Mouse (Mus musculus): Measurements from ENCODE around the gene Ttll6. TPM values are rescaled to one million over a fixed set of nuclear protein-coding genes. Genes with fewer than 3 reads are reported as not detected.

Ttll6 gene
- polyA plus RNA-seq, 1 experiment from 2014 or later = 0.13 TPM

DNA sequence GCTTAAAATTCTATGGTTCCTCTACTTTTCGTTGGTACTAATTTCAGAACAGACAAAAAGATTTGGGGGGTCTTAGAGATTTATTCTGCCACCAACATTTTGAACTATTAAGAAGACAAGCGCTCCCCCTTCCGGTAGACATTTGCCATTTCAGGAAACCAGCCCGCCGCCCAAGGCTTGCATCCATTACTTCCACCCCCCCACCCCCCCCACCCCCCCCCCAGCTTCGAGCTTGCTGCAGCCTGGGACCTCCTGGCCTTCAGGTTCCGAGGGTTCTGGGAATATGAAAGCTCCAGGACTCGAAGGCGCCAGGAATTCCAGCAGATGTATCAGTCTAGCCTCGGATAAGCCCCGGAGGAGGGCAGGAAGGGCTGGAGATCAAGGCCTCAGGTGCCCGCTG lies 65.1 kb downstream of the Ttll6 start:
- Histone ChIP-seq H3K4me1 (ENCODE audit: control insufficient read depth, insufficient read depth, low read length) (no peaks in the 10 kb centered on the region; the same call in 1 of the 2 replicates), H3K27me3 (ENCODE audit: control insufficient read depth, insufficient read depth, low read length) (peaks cover 100% of the 10 kb centered on the region), H3K9ac (ENCODE audit: low read length) (no peak overlapping the region), H3K27ac (ENCODE audit: low read length) (no peak overlapping the region), H3K4me2 (ENCODE audit: low read depth, low read length) (no peak overlapping the region), H3K36me3 (ENCODE audit: control insufficient read depth, insufficient read depth) (no peaks in the 10 kb centered on the region), H3K9me3 (replicated peaks; ENCODE audit: control insufficient read depth, low read length) (no peaks in the 10 kb centered on the region), H3K4me3 (ENCODE audit: low read length) (no peak overlapping the region)
- 2% methylated on average over 12 of the region's 12 CpGs for WGBS
- no peak for ATAC-seq (replicated peaks; ENCODE audit: extremely low read depth, insufficient read depth, low FRiP score)

DNA sequence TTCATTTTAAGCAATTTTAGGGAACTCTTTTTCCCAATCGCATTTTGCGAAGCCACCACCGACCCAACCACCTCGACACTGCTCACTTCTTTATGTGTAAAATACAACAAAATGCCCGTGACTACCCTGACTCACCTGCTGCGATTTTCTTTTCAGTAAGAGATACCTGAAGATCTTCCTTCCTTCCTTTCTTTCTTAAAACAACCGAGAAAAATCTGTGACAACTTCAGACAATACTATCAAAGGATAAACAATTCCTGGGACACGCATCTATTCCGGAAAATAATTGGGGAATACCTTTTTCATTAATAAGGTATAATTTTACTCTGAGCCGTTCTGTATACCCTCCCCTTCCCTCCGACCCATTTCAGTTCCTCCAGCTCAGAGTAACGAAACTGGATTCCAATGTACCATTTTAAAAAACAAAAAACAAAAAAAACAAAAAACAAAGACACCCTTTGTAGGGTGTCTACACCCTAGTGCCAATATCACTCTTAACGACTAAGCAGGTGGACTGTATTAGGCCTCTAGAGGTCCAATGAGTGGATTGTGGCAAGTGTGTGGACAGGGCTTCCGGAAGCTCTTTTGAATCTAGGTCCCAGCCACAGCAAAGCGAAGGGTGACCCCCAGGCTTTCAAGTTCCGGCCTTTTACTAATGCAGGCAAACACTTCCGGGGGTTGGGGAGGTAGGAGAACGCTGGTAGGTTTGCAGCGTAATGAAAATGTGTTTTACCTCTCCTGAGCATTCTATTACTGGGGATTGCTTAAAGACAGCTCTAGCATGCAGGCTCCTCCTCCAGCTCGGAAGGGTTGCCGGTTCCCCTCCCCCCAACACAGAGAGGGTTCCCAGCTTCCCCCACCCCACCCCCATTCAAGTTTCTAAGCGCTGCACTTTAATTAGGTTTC lies 65.8 kb downstream of the Ttll6 start:
- H3K4me3 ChIP-seq (ENCODE audit: low read length) = no peak overlapping the region
- H3K36me3 ChIP-seq (ENCODE audit: control insufficient read depth, insufficient read depth) = no peaks in the 10 kb centered on the region
- no peak overlapping the region for H3K9ac ChIP-seq (ENCODE audit: low read length)
- 6% methylated on average over 22 of the region's 22 CpGs for WGBS
- no peak overlapping the region for H3K4me2 ChIP-seq (ENCODE audit: low read depth, low read length)
- no peaks in the 10 kb centered on the region for H3K9me3 ChIP-seq (replicated peaks; ENCODE audit: control insufficient read depth, low read length)
- H3K27me3 ChIP-seq (ENCODE audit: control insufficient read depth, insufficient read depth, low read length) = peaks cover 100% of the 10 kb centered on the region
- no peak overlapping the region for H3K27ac ChIP-seq (ENCODE audit: low read length)
- H3K4me1 ChIP-seq (ENCODE audit: control insufficient read depth, insufficient read depth, low read length) = no peaks in the 10 kb centered on the region; the same call in 1 of the 2 replicates
- no peak for ATAC-seq (replicated peaks; ENCODE audit: extremely low read depth, insufficient read depth, low FRiP score)

DNA sequence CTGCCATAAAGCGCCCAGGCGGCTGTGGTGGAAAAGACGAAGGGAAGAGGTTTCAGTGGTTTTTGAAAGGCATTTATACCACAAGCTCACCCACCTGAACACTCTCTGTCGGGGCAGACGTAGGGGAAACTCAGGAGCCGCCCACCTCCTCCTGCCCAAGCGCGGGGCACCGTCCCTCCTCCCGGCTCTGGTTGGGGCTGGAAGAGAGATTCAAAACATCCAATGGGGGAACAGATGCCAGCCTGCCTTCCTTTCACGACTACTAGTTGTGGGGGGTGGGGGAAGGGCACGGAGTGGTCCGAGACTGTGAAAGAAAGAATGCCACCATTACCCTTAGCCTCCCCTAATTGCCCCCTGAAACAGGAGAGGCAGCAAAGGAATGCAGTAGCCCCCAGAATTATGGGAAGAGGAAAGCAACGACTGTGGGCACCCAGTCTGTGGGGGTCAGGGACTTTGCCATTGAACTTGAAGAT lies 66.6 kb downstream of the Ttll6 start:
- ATAC-seq (replicated peaks; ENCODE audit: extremely low read depth, insufficient read depth, low FRiP score) = no peak
- H3K9me3 ChIP-seq (replicated peaks; ENCODE audit: control insufficient read depth, low read length) = no peaks in the 10 kb centered on the region
- H3K4me3 ChIP-seq (ENCODE audit: low read length) = no peak overlapping the region
- H3K4me1 ChIP-seq (ENCODE audit: control insufficient read depth, insufficient read depth, low read length) = no peaks in the 10 kb centered on the region; the same call in 1 of the 2 replicates
- H3K27me3 ChIP-seq (ENCODE audit: control insufficient read depth, insufficient read depth, low read length) = peaks cover 99% of the 10 kb centered on the region
- no peak overlapping the region for H3K4me2 ChIP-seq (ENCODE audit: low read depth, low read length)
- H3K9ac ChIP-seq (ENCODE audit: low read length) = no peak overlapping the region
- no peak overlapping the region for H3K27ac ChIP-seq (ENCODE audit: low read length)
- H3K36me3 ChIP-seq (ENCODE audit: control insufficient read depth, insufficient read depth) = no peaks in the 10 kb centered on the region
- WGBS = 3% methylated on average over 14 of the region's 14 CpGs

DNA sequence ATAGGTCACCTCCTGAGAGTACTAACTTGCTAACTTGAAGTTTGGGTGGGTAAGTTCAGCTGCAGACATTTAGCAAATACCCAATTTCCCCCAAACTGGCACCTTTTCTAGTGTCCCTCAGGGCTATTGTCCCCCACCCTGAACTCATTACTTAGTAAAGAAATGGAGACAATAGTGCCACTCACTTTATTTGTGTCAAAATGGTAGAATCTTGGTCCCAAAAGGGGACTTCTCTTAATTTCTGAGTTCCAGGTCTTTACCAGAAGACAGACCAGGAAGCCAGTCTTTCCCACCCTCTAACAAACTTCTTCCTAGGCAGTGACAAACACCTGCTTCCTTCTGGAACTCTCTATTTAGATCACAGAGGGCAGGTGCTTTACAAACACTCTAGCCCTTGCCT lies 68.2 kb downstream of the Ttll6 start:
- no peaks in the 10 kb centered on the region for H3K36me3 ChIP-seq (ENCODE audit: control insufficient read depth, insufficient read depth)
- ATAC-seq (replicated peaks; ENCODE audit: extremely low read depth, insufficient read depth, low FRiP score) = no peak
- H3K9ac ChIP-seq (ENCODE audit: low read length) = no peak overlapping the region
- no peak overlapping the region for H3K27ac ChIP-seq (ENCODE audit: low read length)
- peaks cover 99% of the 10 kb centered on the region for H3K27me3 ChIP-seq (ENCODE audit: control insufficient read depth, insufficient read depth, low read length)
- H3K4me3 ChIP-seq (ENCODE audit: low read length) = no peak overlapping the region
- H3K4me2 ChIP-seq (ENCODE audit: low read depth, low read length) = no peak overlapping the region
- no peaks in the 10 kb centered on the region for H3K9me3 ChIP-seq (replicated peaks; ENCODE audit: control insufficient read depth, low read length)
- H3K4me1 ChIP-seq (ENCODE audit: control insufficient read depth, insufficient read depth, low read length) = no peaks in the 10 kb centered on the region; the same call in 1 of the 2 replicates

DNA sequence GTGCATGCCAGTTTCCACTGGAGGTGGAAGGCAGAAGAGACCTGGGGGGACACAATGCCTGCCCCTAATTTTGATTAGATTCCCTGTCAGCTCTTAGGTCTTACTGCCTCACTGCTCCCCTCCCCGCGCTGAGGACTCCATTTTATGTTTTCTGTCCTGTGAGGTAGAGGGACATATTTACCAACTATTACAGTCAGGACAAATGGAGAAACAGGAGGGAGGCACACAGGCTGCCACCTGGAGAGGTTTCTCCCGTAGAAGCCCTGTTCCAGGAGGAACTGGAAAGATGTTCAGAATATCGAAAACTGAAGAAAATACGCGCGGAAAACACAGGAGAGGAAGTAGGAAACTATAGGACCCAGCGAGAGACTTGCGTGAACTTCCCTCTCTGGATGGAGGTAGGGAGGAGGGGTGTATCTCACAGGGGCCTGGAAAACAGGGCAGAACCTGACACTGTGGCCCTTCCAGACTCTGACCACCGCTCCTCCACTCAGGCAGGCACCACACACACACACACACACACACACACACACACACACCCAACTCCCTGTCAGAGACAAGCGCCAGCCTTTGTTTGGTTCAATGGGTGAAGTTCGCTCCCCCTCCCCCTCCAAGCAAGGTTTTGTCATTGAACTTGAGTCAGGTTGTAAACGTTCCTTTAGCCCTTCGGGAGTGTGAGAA lies 69.0 kb downstream of the Ttll6 start:
- WGBS = under 1% methylated on average over 14 of the region's 14 CpGs
- H3K4me2 ChIP-seq (ENCODE audit: low read depth, low read length) = no peak overlapping the region
- H3K4me3 ChIP-seq (ENCODE audit: low read length) = no peak overlapping the region
- H3K27ac ChIP-seq (ENCODE audit: low read length) = no peak overlapping the region
- ATAC-seq (replicated peaks; ENCODE audit: extremely low read depth, insufficient read depth, low FRiP score) = no peak
- peaks cover 99% of the 10 kb centered on the region for H3K27me3 ChIP-seq (ENCODE audit: control insufficient read depth, insufficient read depth, low read length)
- H3K36me3 ChIP-seq (ENCODE audit: control insufficient read depth, insufficient read depth) = no peaks in the 10 kb centered on the region
- no peaks in the 10 kb centered on the region for H3K9me3 ChIP-seq (replicated peaks; ENCODE audit: control insufficient read depth, low read length)
- H3K4me1 ChIP-seq (ENCODE audit: control insufficient read depth, insufficient read depth, low read length) = no peaks in the 10 kb centered on the region; the same call in 1 of the 2 replicates
- no peak overlapping the region for H3K9ac ChIP-seq (ENCODE audit: low read length)

DNA sequence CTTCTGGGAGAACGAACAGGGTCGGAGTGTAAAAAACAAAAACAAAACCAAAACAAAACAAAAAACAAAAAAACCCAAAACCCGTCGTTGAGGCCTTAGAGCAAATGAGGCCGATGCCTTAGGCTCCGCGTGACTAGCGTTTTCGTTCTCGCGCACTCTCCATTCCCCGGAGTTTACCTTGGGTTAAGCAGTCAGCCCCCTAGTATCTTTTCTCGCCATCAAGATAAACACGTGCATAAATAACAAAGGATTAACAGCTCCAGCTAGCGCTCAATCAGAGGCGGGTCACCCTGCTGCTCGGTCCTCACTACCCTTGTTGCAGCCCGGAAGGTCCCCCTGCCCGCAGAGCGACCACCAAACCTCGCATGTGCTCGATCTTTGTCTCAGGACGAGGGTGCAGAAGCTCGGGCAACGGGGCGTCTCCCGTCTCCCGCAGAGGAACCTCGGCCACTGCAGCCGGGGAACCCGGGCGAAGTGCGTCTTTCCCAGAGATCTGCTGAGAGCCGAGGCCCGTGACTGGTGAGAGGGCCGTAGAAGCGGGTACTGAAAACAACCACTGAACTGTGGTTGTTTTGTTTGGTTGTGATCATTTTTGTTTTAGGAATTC lies 69.7 kb downstream of the Ttll6 start:
- 1% methylated on average over 37 of the region's 37 CpGs for WGBS
- Histone ChIP-seq H3K9me3 (replicated peaks; ENCODE audit: control insufficient read depth, low read length) (no peaks in the 10 kb centered on the region), H3K27ac (ENCODE audit: low read length) (no peak overlapping the region), H3K4me1 (ENCODE audit: control insufficient read depth, insufficient read depth, low read length) (no peaks in the 10 kb centered on the region; the same call in 1 of the 2 replicates), H3K9ac (ENCODE audit: low read length) (no peak overlapping the region), H3K4me2 (ENCODE audit: low read depth, low read length) (no peak overlapping the region), H3K4me3 (ENCODE audit: low read length) (0 out of 2 replicates have a peak overlapping the region, but pooled peaks have one; percentile 5), H3K27me3 (ENCODE audit: control insufficient read depth, insufficient read depth, low read length) (peaks cover 99% of the 10 kb centered on the region), H3K36me3 (ENCODE audit: control insufficient read depth, insufficient read depth) (no peaks in the 10 kb centered on the region)
- ATAC-seq (replicated peaks; ENCODE audit: extremely low read depth, insufficient read depth, low FRiP score) = no peak

DNA sequence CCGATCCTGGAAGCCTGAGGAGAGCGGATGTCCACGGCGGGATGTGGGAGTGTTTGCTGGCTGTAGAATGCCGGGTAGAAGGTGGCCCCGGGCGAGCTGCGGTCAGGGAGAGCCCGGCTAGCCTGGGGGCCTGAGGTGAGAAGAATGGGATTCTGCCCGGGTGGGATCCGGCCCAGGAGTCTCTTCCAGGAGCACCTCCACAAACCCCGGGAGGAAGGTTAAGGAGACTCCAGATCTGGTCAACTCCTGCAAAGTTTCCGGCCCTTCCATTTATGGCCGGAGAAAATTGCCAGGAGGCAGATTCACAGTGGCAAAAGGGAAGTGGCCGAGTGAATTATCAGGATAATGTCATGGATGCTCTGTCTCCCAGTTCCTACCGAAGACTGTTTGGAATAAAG lies 70.2 kb downstream of the Ttll6 start:
- Histone ChIP-seq H3K9ac (ENCODE audit: low read length) (no peak overlapping the region), H3K9me3 (replicated peaks; ENCODE audit: control insufficient read depth, low read length) (no peaks in the 10 kb centered on the region), H3K27me3 (ENCODE audit: control insufficient read depth, insufficient read depth, low read length) (peaks cover 98% of the 10 kb centered on the region), H3K4me3 (ENCODE audit: low read length) (no peak overlapping the region), H3K4me1 (ENCODE audit: control insufficient read depth, insufficient read depth, low read length) (no peaks in the 10 kb centered on the region; the same call in 1 of the 2 replicates), H3K36me3 (ENCODE audit: control insufficient read depth, insufficient read depth) (no peaks in the 10 kb centered on the region), H3K27ac (ENCODE audit: low read length) (no peak overlapping the region), H3K4me2 (ENCODE audit: low read depth, low read length) (no peak overlapping the region)
- WGBS = 1% methylated on average over 16 of the region's 16 CpGs
- ATAC-seq (replicated peaks; ENCODE audit: extremely low read depth, insufficient read depth, low FRiP score) = no peak

DNA sequence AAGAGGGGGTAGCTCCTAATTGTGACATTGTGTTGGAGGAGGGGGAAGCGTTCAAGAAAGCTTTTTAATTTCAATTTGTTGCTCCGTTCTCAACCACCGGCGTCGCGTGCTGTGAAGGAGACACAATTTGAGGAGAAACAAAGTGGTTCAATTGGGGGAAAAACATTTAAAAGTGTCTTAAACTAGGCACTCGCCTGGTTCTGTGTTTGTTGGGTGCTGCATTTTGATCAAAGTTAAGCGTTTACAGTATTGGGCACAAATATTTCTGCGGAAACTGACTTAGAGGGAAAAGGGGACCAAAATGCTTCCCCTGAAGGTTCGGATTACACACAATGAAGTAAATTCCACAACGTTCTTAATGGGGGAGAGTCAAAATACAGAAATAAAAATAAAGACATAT lies 70.8 kb downstream of the Ttll6 start:
- Histone ChIP-seq H3K4me2 (ENCODE audit: low read depth, low read length) (no peak overlapping the region), H3K4me1 (ENCODE audit: control insufficient read depth, insufficient read depth, low read length) (no peaks in the 10 kb centered on the region; the same call in 1 of the 2 replicates), H3K36me3 (ENCODE audit: control insufficient read depth, insufficient read depth) (no peaks in the 10 kb centered on the region), H3K4me3 (ENCODE audit: low read length) (no peak overlapping the region), H3K9me3 (replicated peaks; ENCODE audit: control insufficient read depth, low read length) (no peaks in the 10 kb centered on the region), H3K27ac (ENCODE audit: low read length) (no peak overlapping the region), H3K27me3 (ENCODE audit: control insufficient read depth, insufficient read depth, low read length) (peaks cover 98% of the 10 kb centered on the region), H3K9ac (ENCODE audit: low read length) (no peak overlapping the region)
- 3% methylated on average over 11 of the region's 11 CpGs for WGBS
- no peak for ATAC-seq (replicated peaks; ENCODE audit: extremely low read depth, insufficient read depth, low FRiP score)
